Mouse (Mus musculus) myocyte (in vitro differentiated cells): ENCODE data around the gene Ap5z1.

ENCODE experiments used
- MAX ChIP-seq: IDR thresholded peaks from one replicate; pipeline ENCODE4 v1.6.1; 2011; ENCODE audit warnings: low read depth, mild to moderate bottlenecking, control low read depth
- MYOG ChIP-seq, 3 experiments: IDR thresholded peaks; one replicate each; pipeline ENCODE4 v1.6.1; 2011; ENCODE audit warnings: control low read depth in 2 of 3, low read depth in 2 of 3, mild to moderate bottlenecking in 2 of 3; ENCODE audit not compliant: insufficient read length in 2 of 3, control insufficient read depth in 1 of 3, insufficient read depth in 1 of 3
- POLR2A ChIP-seq: IDR thresholded peaks from one replicate; pipeline ENCODE4 v1.6.1; 2011; ENCODE audit warnings: low read depth, mild to moderate bottlenecking, control low read depth, moderate library complexity; ENCODE audit not compliant: insufficient read length
- TCF3 ChIP-seq: IDR thresholded peaks from one replicate; pipeline ENCODE4 v1.6.1; 2011; ENCODE audit warnings: low read depth, control low read depth; ENCODE audit not compliant: insufficient read length
- USF1 ChIP-seq: IDR thresholded peaks from one replicate; pipeline ENCODE4 v1.6.1; 2011; ENCODE audit warnings: low read depth, mild to moderate bottlenecking, control low read depth, moderate library complexity

GRCm38 (mm10) chr5:142498964-142499363, 35.2 kb downstream of the Ap5z1 start:
- TF ChIP-seq USF1 (no peak), POLR2A (no peak), MYOG (IDR thresholded peaks at IDR 0.05; ENCODE audit: control insufficient read depth in 1 of 3, insufficient read depth in 1 of 3, insufficient read length in 2 of 3, low read depth in 2 of 3) (no peak), TCF3 (no peak), MAX (no peak)
